Mouse (Mus musculus) heart, adult 18-20 months (tissue): ENCODE measurements around the gene Ctla4. TPM values are rescaled to one million over a fixed set of nuclear protein-coding genes. Genes with fewer than 3 reads are reported as not detected.

Experiments
- DNase-seq, 2 experiments: peaks; one replicate each; pipeline ENCODE4 v3.0.0; 2021 to 2022; ENCODE audit warnings: mixed read lengths in 1 of 2
- total RNA-seq, 2 experiments: library from RNA; stranded (reverse); gene quantifications; 2 replicates each; pipeline ENCODE4 v1.2.3; 2021

Ctla4 gene
- total RNA-seq, 2 experiments from 2014 or later: 0.57 to 1.1 TPM

- no peak for DNase-seq
Observed at GRCm38 (mm10) chr1:60865167-60865566, 21.6 kb upstream of the Ctla4 start.

- no peak for DNase-seq
Observed at GRCm38 (mm10) chr1:60866043-60866442, 20.8 kb upstream of the Ctla4 start.

GRCm38 (mm10) chr1:60868333-60869277, 18.2 kb upstream of the Ctla4 start:
- peak; percentile 66 to 78 for DNase-seq

GRCm38 (mm10) chr1:60875267-60875666, 11.5 kb upstream of the Ctla4 start:
- DNase-seq: no peak

GRCm38 (mm10) chr1:60880116-60880867, 6.5 kb upstream of the Ctla4 start:
- no peak for DNase-seq

GRCm38 (mm10) chr1:60882792-60883191, 4.0 kb upstream of the Ctla4 start:
- DNase-seq: no peak

- DNase-seq: no peak
Observed at GRCm38 (mm10) chr1:60883279-60883678, 3.5 kb upstream of the Ctla4 start.

- DNase-seq: no peak
Observed at GRCm38 (mm10) chr1:60884611-60885010, 2.2 kb upstream of the Ctla4 start.

GRCm38 (mm10) chr1:60898127-60898932, 11.5 kb downstream of the Ctla4 start:
- DNase-seq: no peak

GRCm38 (mm10) chr1:60898933-60899210, 12.1 kb downstream of the Ctla4 start:
- no peak for DNase-seq

- peak; percentile 39 to 73 for DNase-seq
Observed at GRCm38 (mm10) chr1:60899244-60899643, 12.4 kb downstream of the Ctla4 start.

GRCm38 (mm10) chr1:60902547-60902946, 15.7 kb downstream of the Ctla4 start:
- DNase-seq: no peak

GRCm38 (mm10) chr1:60903126-60903525, 16.3 kb downstream of the Ctla4 start:
- DNase-seq: no peak

- no peak for DNase-seq
Observed at GRCm38 (mm10) chr1:60904456-60904978, 17.7 kb downstream of the Ctla4 start.

GRCm38 (mm10) chr1:60907466-60907865, 20.7 kb downstream of the Ctla4 start:
- no peak for DNase-seq

- no peak for DNase-seq
Observed at GRCm38 (mm10) chr1:60908751-60909161, 22.0 kb downstream of the Ctla4 start.

- no peak for DNase-seq
Observed at GRCm38 (mm10) chr1:60909746-60910145, 22.9 kb downstream of the Ctla4 start.

GRCm38 (mm10) chr1:60910796-60911195, 24.0 kb downstream of the Ctla4 start:
- DNase-seq: no peak

GRCm38 (mm10) chr1:60911631-60912030, 24.8 kb downstream of the Ctla4 start:
- no peak for DNase-seq

- no peak for DNase-seq
Observed at GRCm38 (mm10) chr1:60913305-60913704, 26.5 kb downstream of the Ctla4 start.

GRCm38 (mm10) chr1:60916281-60916781, 29.5 kb downstream of the Ctla4 start:
- DNase-seq: peak; percentile 28 to 33
